Mouse (Mus musculus): Measurements from ENCODE around the gene Rbfox1. TPM values are rescaled to one million over a fixed set of nuclear protein-coding genes. Genes with fewer than 3 reads are reported as not detected.

The Rbfox1 gene
- polyA plus RNA-seq, 1 experiment from 2014 or later = 7.5 TPM

GRCm38 (mm10) chr16:7147884-7148283 lies 1262.7 kb downstream of the Rbfox1 start:
- Histone ChIP-seq H3K27ac (ENCODE audit: low read depth, low read length) (no peak overlapping the region), H3K4me3 (ENCODE audit: low read length) (no peak overlapping the region), H3K4me1 (ENCODE audit: control insufficient read depth, insufficient read depth, low read length) (peaks cover 33% of the 10 kb centered on the region; the same call in 1 of the 2 replicates), H3K9ac (ENCODE audit: low read depth, low read length) (no peak overlapping the region), H3K9me3 (ENCODE audit: control insufficient read depth, low read length) (no peaks in the 10 kb centered on the region), H3K27me3 (ENCODE audit: control insufficient read depth, insufficient read depth, low read length) (no peaks in the 10 kb centered on the region), H3K4me2 (replicated peaks; ENCODE audit: low read depth, low read length) (no peak overlapping the region), H3K36me3 (ENCODE audit: control insufficient read depth, insufficient read depth, low read length) (no peaks in the 10 kb centered on the region)
- ATAC-seq (ENCODE audit: low FRiP score, low TSS enrichment) = no peak
- WGBS = 63% methylated on average over 2 of the region's 2 CpGs

- WGBS = 32% methylated on average over 16 of the region's 16 CpGs
- ATAC-seq (ENCODE audit: low FRiP score, low TSS enrichment) = peak; percentile 83
- Histone ChIP-seq H3K4me3 (ENCODE audit: low read length) (peak overlapping the region; percentile 19; the same call in 1 of the 2 replicates), H3K27ac (ENCODE audit: low read depth, low read length) (peak overlapping the region; percentile 69), H3K27me3 (ENCODE audit: control insufficient read depth, insufficient read depth, low read length) (no peaks in the 10 kb centered on the region), H3K4me1 (ENCODE audit: control insufficient read depth, insufficient read depth, low read length) (peaks cover 33% of the 10 kb centered on the region; the same call in 1 of the 2 replicates), H3K36me3 (ENCODE audit: control insufficient read depth, insufficient read depth, low read length) (no peaks in the 10 kb centered on the region), H3K4me2 (replicated peaks; ENCODE audit: low read depth, low read length) (peak overlapping the region; percentile 41), H3K9me3 (ENCODE audit: control insufficient read depth, low read length) (no peaks in the 10 kb centered on the region), H3K9ac (ENCODE audit: low read depth, low read length) (0 out of 2 replicates have a peak overlapping the region, but pooled peaks have one; percentile 8)
Observed at GRCm38 (mm10) chr16:7149106-7149899, 1264.1 kb downstream of the Rbfox1 start.

- Histone ChIP-seq H3K4me2 (replicated peaks; ENCODE audit: low read depth, low read length) (peak overlapping the region; percentile 41), H3K4me1 (ENCODE audit: control insufficient read depth, insufficient read depth, low read length) (peaks cover 33% of the 10 kb centered on the region; the same call in 1 of the 2 replicates), H3K27me3 (ENCODE audit: control insufficient read depth, insufficient read depth, low read length) (no peaks in the 10 kb centered on the region), H3K27ac (ENCODE audit: low read depth, low read length) (peak overlapping the region; percentile 60), H3K9me3 (ENCODE audit: control insufficient read depth, low read length) (no peaks in the 10 kb centered on the region), H3K36me3 (ENCODE audit: control insufficient read depth, insufficient read depth, low read length) (no peaks in the 10 kb centered on the region), H3K9ac (ENCODE audit: low read depth, low read length) (0 out of 2 replicates have a peak overlapping the region, but pooled peaks have one; percentile 12), H3K4me3 (ENCODE audit: low read length) (peak overlapping the region; percentile 19; the same call in 1 of the 2 replicates)
- WGBS = 6% methylated on average over 8 of the region's 8 CpGs
- ATAC-seq (ENCODE audit: low FRiP score, low TSS enrichment) = peak; percentile 74
Observed at GRCm38 (mm10) chr16:7150201-7150791, 1265.1 kb downstream of the Rbfox1 start.

GRCm38 (mm10) chr16:7152401-7152800 lies 1267.2 kb downstream of the Rbfox1 start:
- no peak overlapping the region for H3K27ac ChIP-seq (ENCODE audit: low read depth, low read length)
- H3K4me2 ChIP-seq (replicated peaks; ENCODE audit: low read depth, low read length) = no peak overlapping the region
- H3K4me1 ChIP-seq (ENCODE audit: control insufficient read depth, insufficient read depth, low read length) = peaks cover 23% of the 10 kb centered on the region; the same call in 1 of the 2 replicates
- no peaks in the 10 kb centered on the region for H3K36me3 ChIP-seq (ENCODE audit: control insufficient read depth, insufficient read depth, low read length)
- no peaks in the 10 kb centered on the region for H3K27me3 ChIP-seq (ENCODE audit: control insufficient read depth, insufficient read depth, low read length)
- no peak overlapping the region for H3K4me3 ChIP-seq (ENCODE audit: low read length)
- H3K9ac ChIP-seq (ENCODE audit: low read depth, low read length) = no peak overlapping the region
- no peaks in the 10 kb centered on the region for H3K9me3 ChIP-seq (ENCODE audit: control insufficient read depth, low read length)
- no peak for ATAC-seq (ENCODE audit: low FRiP score, low TSS enrichment)
- WGBS = 90% methylated on average over 4 of the region's 4 CpGs

- Histone ChIP-seq H3K4me2 (replicated peaks; ENCODE audit: low read depth, low read length) (no peak overlapping the region), H3K4me1 (ENCODE audit: control insufficient read depth, insufficient read depth, low read length) (peaks cover 12% of the 10 kb centered on the region; the same call in 1 of the 2 replicates), H3K9me3 (ENCODE audit: control insufficient read depth, low read length) (no peaks in the 10 kb centered on the region), H3K4me3 (ENCODE audit: low read length) (no peak overlapping the region), H3K36me3 (ENCODE audit: control insufficient read depth, insufficient read depth, low read length) (no peaks in the 10 kb centered on the region), H3K27ac (ENCODE audit: low read depth, low read length) (no peak overlapping the region), H3K27me3 (ENCODE audit: control insufficient read depth, insufficient read depth, low read length) (no peaks in the 10 kb centered on the region), H3K9ac (ENCODE audit: low read depth, low read length) (no peak overlapping the region)
- ATAC-seq (ENCODE audit: low FRiP score, low TSS enrichment) = no peak
- 64% methylated on average over 3 of the region's 3 CpGs for WGBS
Observed at GRCm38 (mm10) chr16:7154671-7155070, 1269.5 kb downstream of the Rbfox1 start.

GRCm38 (mm10) chr16:7158856-7159826 lies 1274.0 kb downstream of the Rbfox1 start:
- H3K4me2 ChIP-seq (replicated peaks; ENCODE audit: low read depth, low read length) = no peak overlapping the region
- H3K9me3 ChIP-seq (ENCODE audit: control insufficient read depth, low read length) = no peaks in the 10 kb centered on the region
- 78% methylated on average over 8 of the region's 8 CpGs for WGBS
- ATAC-seq (ENCODE audit: low FRiP score, low TSS enrichment) = no peak
- no peaks in the 10 kb centered on the region for H3K36me3 ChIP-seq (ENCODE audit: control insufficient read depth, insufficient read depth, low read length)
- no peaks in the 10 kb centered on the region for H3K27me3 ChIP-seq (ENCODE audit: control insufficient read depth, insufficient read depth, low read length)
- H3K9ac ChIP-seq (ENCODE audit: low read depth, low read length) = no peak overlapping the region
- no peak overlapping the region for H3K4me3 ChIP-seq (ENCODE audit: low read length)
- no peak overlapping the region for H3K27ac ChIP-seq (ENCODE audit: low read depth, low read length)
- no peaks in the 10 kb centered on the region for H3K4me1 ChIP-seq (ENCODE audit: control insufficient read depth, insufficient read depth, low read length)

GRCm38 (mm10) chr16:7159827-7160217 lies 1274.7 kb downstream of the Rbfox1 start:
- Histone ChIP-seq H3K4me2 (replicated peaks; ENCODE audit: low read depth, low read length) (no peak overlapping the region), H3K9me3 (ENCODE audit: control insufficient read depth, low read length) (no peaks in the 10 kb centered on the region), H3K9ac (ENCODE audit: low read depth, low read length) (no peak overlapping the region), H3K4me1 (ENCODE audit: control insufficient read depth, insufficient read depth, low read length) (no peaks in the 10 kb centered on the region), H3K27ac (ENCODE audit: low read depth, low read length) (no peak overlapping the region), H3K36me3 (ENCODE audit: control insufficient read depth, insufficient read depth, low read length) (no peaks in the 10 kb centered on the region), H3K27me3 (ENCODE audit: control insufficient read depth, insufficient read depth, low read length) (no peaks in the 10 kb centered on the region), H3K4me3 (ENCODE audit: low read length) (no peak overlapping the region)
- 71% methylated on average over 6 of the region's 6 CpGs for WGBS
- no peak for ATAC-seq (ENCODE audit: low FRiP score, low TSS enrichment)

- Histone ChIP-seq H3K27ac (ENCODE audit: low read depth, low read length) (no peak overlapping the region), H3K9me3 (ENCODE audit: control insufficient read depth, low read length) (no peaks in the 10 kb centered on the region), H3K9ac (ENCODE audit: low read depth, low read length) (no peak overlapping the region), H3K36me3 (ENCODE audit: control insufficient read depth, insufficient read depth, low read length) (no peaks in the 10 kb centered on the region), H3K4me1 (ENCODE audit: control insufficient read depth, insufficient read depth, low read length) (no peaks in the 10 kb centered on the region), H3K27me3 (ENCODE audit: control insufficient read depth, insufficient read depth, low read length) (no peaks in the 10 kb centered on the region), H3K4me3 (ENCODE audit: low read length) (no peak overlapping the region), H3K4me2 (replicated peaks; ENCODE audit: low read depth, low read length) (no peak overlapping the region)
- WGBS = 77% methylated on average over 4 of the region's 4 CpGs
- ATAC-seq (ENCODE audit: low FRiP score, low TSS enrichment) = no peak
Observed at GRCm38 (mm10) chr16:7162168-7162567, 1277.0 kb downstream of the Rbfox1 start.

Data from kidney, embryonic 14.5 days (tissue).